Mouse (Mus musculus) embryonic fibroblast, embryonic 13.5 days (primary cell): ENCODE results near the gene Rab6b.

Source experiments
- CTCF ChIP-seq: IDR thresholded peaks from 2 replicates; pipeline ENCODE4 v1.5.1; 2011; ENCODE audit warnings: mild to moderate bottlenecking, control low read depth, low read length, moderate library complexity, borderline replicate concordance; ENCODE audit not compliant: insufficient read depth
- POLR2A ChIP-seq: IDR thresholded peaks from 2 replicates; pipeline ENCODE4 v1.6.1; 2011; ENCODE audit warnings: low read depth, mild to moderate bottlenecking, control low read depth, low read length, moderate library complexity

GRCm38 (mm10) chr9:103214281-103214680 is 102.7 kb downstream of the Rab6b start:
- no peak for TF ChIP-seq CTCF
- no peak for TF ChIP-seq POLR2A
